Mouse (Mus musculus) G1E-ER4 (cell line): ENCODE results near the gene Usp6nl. TPM values are rescaled to one million over a fixed set of nuclear protein-coding genes. Genes with fewer than 3 reads are reported as not detected.

ENCODE experiments used
- GATA1 ChIP-seq: IDR thresholded peaks from one replicate; pipeline ENCODE4 v1.8.0; 2012; ENCODE audit warnings: low read length, inconsistent platforms
- polyA plus RNA-seq: library from polyadenylated mRNA; stranded (reverse); fragments of >175 nt; gene quantifications from 2 replicates; pipeline ENCODE4 v1.2.3, GENCODE M21; 2012

The Usp6nl gene
- 22.0 and 37.8 TPM in 2 replicates for polyA plus RNA-seq

- no peak for TF ChIP-seq GATA1
These were observed at the start of gene Usp6nl for GRCm38 (mm10) chr2:6322376-6322901. Gene Usp6nl (plus strand): TSS chr2:6322667.

GRCm38 (mm10) chr2:6273392-6273845, 49.0 kb upstream of the Usp6nl start:
- TF ChIP-seq GATA1 = no peak

- no peak for TF ChIP-seq GATA1
These were observed 43.5 kb upstream of the Usp6nl start for GRCm38 (mm10) chr2:6278813-6279530.

- TF ChIP-seq GATA1 = no peak
These were observed 42.7 kb upstream of the Usp6nl start for GRCm38 (mm10) chr2:6279614-6280301.

- no peak for TF ChIP-seq GATA1
These were observed 38.9 kb upstream of the Usp6nl start for GRCm38 (mm10) chr2:6283569-6283968.

GRCm38 (mm10) chr2:6284784-6285183, 37.7 kb upstream of the Usp6nl start:
- TF ChIP-seq GATA1 = peak; percentile 62

GRCm38 (mm10) chr2:6285794-6286193, 36.7 kb upstream of the Usp6nl start:
- TF ChIP-seq GATA1 = peak; percentile 100

GRCm38 (mm10) chr2:6293825-6294444, 28.5 kb upstream of the Usp6nl start:
- TF ChIP-seq GATA1 = no peak

GRCm38 (mm10) chr2:6294993-6295628, 27.4 kb upstream of the Usp6nl start:
- TF ChIP-seq GATA1 = no peak

- TF ChIP-seq GATA1 = no peak
These were observed 17.7 kb upstream of the Usp6nl start for GRCm38 (mm10) chr2:6304768-6305167.

GRCm38 (mm10) chr2:6306861-6307260, 15.6 kb upstream of the Usp6nl start:
- TF ChIP-seq GATA1 = no peak

- TF ChIP-seq GATA1 = no peak
These were observed 13.1 kb upstream of the Usp6nl start for GRCm38 (mm10) chr2:6309373-6309821.

- no peak for TF ChIP-seq GATA1
These were observed 9.7 kb upstream of the Usp6nl start for GRCm38 (mm10) chr2:6312764-6313163.

GRCm38 (mm10) chr2:6313733-6314132, 8.7 kb upstream of the Usp6nl start:
- peak; percentile 48 for TF ChIP-seq GATA1

GRCm38 (mm10) chr2:6320153-6320552, 2.3 kb upstream of the Usp6nl start:
- no peak for TF ChIP-seq GATA1

- no peak for TF ChIP-seq GATA1
These were observed 595 bp upstream of the Usp6nl start for GRCm38 (mm10) chr2:6321769-6322375.
